ENCODE assay signal across 19 mouse cellular contexts in genomic region chr15:103354690-103355089, GRCm38 (mm10). TPM values are rescaled to one million over a fixed set of nuclear protein-coding genes. Genes with fewer than 3 reads are reported as not detected.
DNase-seq lines count a peak whose midpoint lies in the region; ATAC-seq and TF ChIP-seq lines count a peak whose summit lies in the region.
"Had no signal": no experiment of that assay in that cellular context is flagged by ENCODE, and none has a peak within 500 bp of the region (broad histone marks: within the 10 kb centered on the region; RNA-seq: fewer than 3 reads in every experiment).

No protein-coding gene starts in this region.

- DNase-seq in cerebellum, postnatal 4 days (ENCODE audit: low spot score in 2 of 2) = no peak
- no peak for DNase-seq in heart, postnatal 10 days
- DNase-seq in cerebellum, adult 8-10 months = peak; percentile 80
- peak; percentile 83 to 85 for DNase-seq in cerebellum, postnatal 36 days
- no peak for DNase-seq in layer of hippocampus, adult 8-10 months (ENCODE audit: low spot score in 2 of 2)
- DNase-seq in midbrain, postnatal 0 days (ENCODE audit: low spot score) = no peak
- DNase-seq: adrenal gland, postnatal 14 days; gastrocnemius, adult 2 months; kidney, adult 18-20 months; liver, postnatal 0 days; right cerebral cortex, postnatal 4 days; thymus, postnatal 25 days had no signal

- H3K4me2 ChIP-seq in heart, embryonic 13.5 days = no peak overlapping the region
- no peak overlapping the region for H3K4me2 ChIP-seq in midbrain, postnatal 0 days (ENCODE audit: low read depth, low read length, poor library complexity, severe bottlenecking)
- H3K4me2 ChIP-seq: forebrain, embryonic 13.5 days; hindbrain, embryonic 14.5 days had no signal

- H3K9ac ChIP-seq in heart, embryonic 13.5 days = peak overlapping the region; percentile 73
- H3K9ac ChIP-seq in midbrain, postnatal 0 days (replicated peaks; ENCODE audit: low read length, poor library complexity, severe bottlenecking) = no peak overlapping the region
- H3K9ac ChIP-seq: forebrain, embryonic 13.5 days; hindbrain, embryonic 14.5 days; liver, postnatal 0 days had no signal

- no peaks in the 10 kb centered on the region for H3K27me3 ChIP-seq in heart, embryonic 13.5 days (replicated peaks)
- no peaks in the 10 kb centered on the region for H3K27me3 ChIP-seq in midbrain, postnatal 0 days (ENCODE audit: insufficient read depth, low read length)
- H3K27me3 ChIP-seq: forebrain, embryonic 13.5 days had no signal

- peak overlapping the region; percentile 99 for H3K27ac ChIP-seq in heart, embryonic 13.5 days (replicated peaks)
- H3K27ac ChIP-seq in midbrain, postnatal 0 days (ENCODE audit: low read depth, low read length) = no peak overlapping the region
- H3K27ac ChIP-seq: forebrain, embryonic 13.5 days; gastrocnemius, adult 2 months; hindbrain, embryonic 14.5 days; midbrain, embryonic 10.5 days had no signal

- peak; percentile 54; the same call in 1 of the 2 replicates for ATAC-seq in cerebellum, adult (ENCODE audit: insufficient number of reproducible peaks, low FRiP score, low TSS enrichment)
- no peak for ATAC-seq in heart, embryonic 13.5 days (ENCODE audit: extremely low read depth, insufficient number of reproducible peaks, low FRiP score, low TSS enrichment)
- no peak for ATAC-seq in midbrain, postnatal 0 days (ENCODE audit: low FRiP score)
- ATAC-seq: forebrain, embryonic 13.5 days; inflammation-experienced regulatory T-cells, adult 6 months; liver, postnatal 0 days; midbrain, embryonic 16.5 days had no signal

- H3K4me3 ChIP-seq in heart, embryonic 13.5 days = no peak overlapping the region
- no peak overlapping the region for H3K4me3 ChIP-seq in midbrain, postnatal 0 days (ENCODE audit: low read depth, low read length)
- H3K4me3 ChIP-seq: forebrain, embryonic 13.5 days; gastrocnemius, adult 2 months; midbrain, embryonic 10.5 days had no signal

- no peak for TF ChIP-seq CTCF in midbrain, postnatal 0 days (IDR thresholded peaks at IDR 0.05)

- intact Hi-C loops in heart, postnatal 10 days (cut with DNase I) = no loop called here

- peaks cover 88% of the 10 kb centered on the region for H3K36me3 ChIP-seq in heart, embryonic 13.5 days
- no peaks in the 10 kb centered on the region for H3K36me3 ChIP-seq in midbrain, postnatal 0 days (ENCODE audit: insufficient read depth, low read length)

- WGBS in heart, embryonic 13.5 days = 76% methylated on average over 2 of the region's 2 CpGs
- 87% methylated on average over 2 of the region's 2 CpGs for whole genome bisulfite sequencing in midbrain, postnatal 0 days

- no peaks in the 10 kb centered on the region for H3K9me3 ChIP-seq in heart, embryonic 13.5 days
- no peaks in the 10 kb centered on the region for H3K9me3 ChIP-seq in midbrain, postnatal 0 days (ENCODE audit: low read length)
- H3K9me3 ChIP-seq: forebrain, embryonic 13.5 days; midbrain, embryonic 10.5 days had no signal

- H3K4me1 ChIP-seq in heart, embryonic 13.5 days = peaks cover 67% of the 10 kb centered on the region
- H3K4me1 ChIP-seq in midbrain, postnatal 0 days (ENCODE audit: insufficient read depth, low read length) = no peaks in the 10 kb centered on the region
- H3K4me1 ChIP-seq: forebrain, embryonic 13.5 days had no signal

RNA-seq across cellular contexts. Expression of gene Itga5, which starts 11.9 kb away (rescaled TPM):
- polyA plus RNA-seq in heart, embryonic 13.5 days (2015; fragmentation: Nextera tagmentation; extraction: Ambion mirVana) = 76.4 and 78.0 TPM in 2 replicates
- total RNA-seq in heart, postnatal 10 days (2021) = 100 to 1,000 TPM in 1 of 2 experiments, 10 to 100 TPM in 1; 89.4 to 101 TPM
- total RNA-seq in layer of hippocampus, adult 8-10 months (2022) = 1 to 10 TPM; 1.8 to 4.8 (median 2.9) TPM
- total RNA-seq in midbrain, postnatal 0 days (2014; rRNA removed) = 4.8 and 6.8 TPM in 2 replicates
- polyA plus RNA-seq in midbrain, postnatal 0 days (2015; fragmentation: Nextera tagmentation; extraction: Ambion mirVana) = 3.8 TPM in 2 replicates

RNA-seq across cellular contexts. Expression of gene Zfp385a, which starts 14.8 kb away (rescaled TPM):
- polyA plus RNA-seq in heart, embryonic 13.5 days (2015; fragmentation: Nextera tagmentation; extraction: Ambion mirVana) = 8.3 and 8.9 TPM in 2 replicates
- 10 to 100 TPM; 24.3 to 26.2 TPM for total RNA-seq in heart, postnatal 10 days (2021)
- total RNA-seq in layer of hippocampus, adult 8-10 months (2022) = 10 to 100 TPM; 37.9 to 55.5 (median 47.0) TPM
- total RNA-seq in midbrain, postnatal 0 days (2014; rRNA removed) = 22.0 and 26.5 TPM in 2 replicates
- polyA plus RNA-seq in midbrain, postnatal 0 days (2015; fragmentation: Nextera tagmentation; extraction: Ambion mirVana) = 26.9 and 28.8 TPM in 2 replicates
- polyA plus RNA-seq: inflammation-experienced regulatory T-cells, adult 6 months had no signal

RNA-seq across cellular contexts. Expression of gene Gpr84, which starts 44.3 kb away (rescaled TPM):
- 0.28 and 0.36 TPM in 2 replicates for polyA plus RNA-seq in heart, embryonic 13.5 days (2015; fragmentation: Nextera tagmentation; extraction: Ambion mirVana)
- not detected for total RNA-seq in heart, postnatal 10 days (2021)
- 1 to 10 TPM in 2 of 4 experiments, under 1 TPM in 2; 0.35 to 9.3 (median 4.4) TPM for total RNA-seq in layer of hippocampus, adult 8-10 months (2022)
- 0.27 TPM in 1 of 2 replicates, not detected in the other for total RNA-seq in midbrain, postnatal 0 days (2014; rRNA removed)
- 0.29 and 0.37 TPM in 2 replicates for polyA plus RNA-seq in midbrain, postnatal 0 days (2015; fragmentation: Nextera tagmentation; extraction: Ambion mirVana)
- total RNA-seq: adrenal gland, postnatal 14 days; gastrocnemius, adult 2 months had no signal
- polyA plus RNA-seq: inflammation-experienced regulatory T-cells, adult 6 months had no signal

Comparison
In these comparisons a context has a peak if more than half of its experiments do, and no peak if none do; other contexts are left out.
1. DNase-seq: peak in cerebellum, adult 8-10 months (single experiment) and cerebellum, postnatal 36 days (2 of 2); none in cerebellum, postnatal 4 days (0 of 2), heart, postnatal 10 days (0 of 2), layer of hippocampus, adult 8-10 months (0 of 2) and midbrain, postnatal 0 days (single experiment).
2. RNA of gene Itga5, which starts 11.9 kb away (total RNA-seq): 89.4 to 101 TPM in heart, postnatal 10 days; 4.8 to 6.8 TPM in midbrain, postnatal 0 days and 1.8 to 4.8 TPM in layer of hippocampus, adult 8-10 months; every median in the first group is over 10 times any median in the second.